Mouse (Mus musculus): ENCODE results near the gene Acvrl1. TPM values are rescaled to one million over a fixed set of nuclear protein-coding genes. Genes with fewer than 3 reads are reported as not detected.
A peak's percentile ranks its signal among the peaks of the same experiment; 100 is the strongest.

Gene Acvrl1
- total RNA-seq, 4 experiments from 2014 or later, result 6.6 to 9.5 (median 7.6) TPM

DNA sequence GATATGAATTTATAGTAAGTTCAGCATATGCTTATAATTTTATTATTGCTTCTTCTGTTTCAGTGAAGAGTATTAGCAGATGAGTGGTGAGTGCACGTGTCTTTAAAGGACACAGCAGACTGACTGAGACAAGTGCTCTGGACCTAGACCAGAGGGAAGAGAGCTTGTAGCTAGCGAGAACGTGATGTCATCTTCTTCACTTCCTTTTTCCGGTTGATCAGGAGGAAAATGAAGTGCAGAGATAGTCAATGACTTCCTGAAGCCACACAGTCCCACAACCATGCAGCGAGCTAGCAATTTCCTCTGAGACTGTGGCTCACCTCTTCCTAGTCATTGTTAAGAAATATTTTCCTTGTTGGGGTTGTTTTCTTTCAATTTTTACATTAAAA lies 62.4 kb downstream of the Acvrl1 start:
- DNase-seq (ENCODE audit: low spot score in 2 of 2), result no peak

DNA sequence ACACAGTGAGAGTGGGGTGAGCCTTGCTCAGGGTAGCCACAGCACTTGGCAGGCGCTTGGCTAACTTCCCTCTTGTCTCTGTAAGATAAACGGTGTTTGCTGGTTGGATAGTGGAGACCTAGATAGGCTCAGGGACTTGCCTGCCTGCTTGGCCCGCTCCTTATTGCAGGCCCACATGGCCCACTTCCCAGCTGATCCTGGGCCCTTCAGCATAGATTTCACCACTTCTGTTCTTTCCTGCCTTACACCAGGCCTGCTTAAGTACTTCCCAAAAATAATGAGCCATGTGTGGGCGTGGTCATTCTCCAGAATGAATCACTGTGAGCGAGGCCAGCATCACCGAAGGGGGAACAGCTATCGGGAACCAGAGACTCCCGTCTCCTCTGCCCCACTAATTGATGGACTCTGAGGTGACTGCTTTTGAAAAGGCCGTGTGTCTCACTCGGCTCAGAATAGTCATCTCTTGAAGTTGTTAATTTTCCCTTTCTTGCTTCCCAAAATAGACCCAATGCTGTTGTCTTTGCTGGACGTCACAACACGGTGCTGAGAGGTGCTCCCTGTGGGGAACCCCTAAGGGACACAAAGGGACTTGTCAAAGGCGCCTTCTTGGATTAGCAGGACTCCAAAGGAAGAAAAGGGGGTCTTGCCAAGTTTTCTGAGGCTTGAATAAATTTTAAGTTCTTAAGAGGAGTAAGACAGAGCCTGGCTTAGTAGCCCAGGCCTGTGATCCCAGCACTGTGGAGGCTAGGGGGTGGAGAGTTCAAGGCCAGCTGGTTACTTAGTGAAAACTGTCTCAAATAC lies 63.3 kb downstream of the Acvrl1 start:
- peak in 1 of 2 experiments; percentile 41 for DNase-seq (ENCODE audit: low spot score in 2 of 2)

DNA sequence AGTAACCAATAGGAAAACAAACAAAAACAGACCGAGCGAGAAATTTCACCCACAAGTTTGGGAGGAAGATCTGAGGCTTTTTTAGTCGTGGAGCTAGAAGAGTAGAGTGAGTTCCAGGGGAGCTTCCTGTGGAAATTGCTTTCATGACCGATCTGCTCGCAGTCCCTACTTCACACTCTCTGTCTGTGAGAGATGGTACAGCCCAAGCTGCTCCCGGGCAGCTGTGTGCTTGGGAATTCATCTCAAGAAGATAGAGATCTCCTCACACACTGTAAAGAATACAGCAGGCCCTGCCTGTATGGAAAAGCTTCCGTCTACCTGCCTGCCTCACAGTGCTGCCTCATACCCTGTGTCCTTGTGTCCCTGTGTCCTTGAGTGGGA lies 63.9 kb downstream of the Acvrl1 start:
- no peak for DNase-seq (ENCODE audit: low spot score in 2 of 2)

DNA sequence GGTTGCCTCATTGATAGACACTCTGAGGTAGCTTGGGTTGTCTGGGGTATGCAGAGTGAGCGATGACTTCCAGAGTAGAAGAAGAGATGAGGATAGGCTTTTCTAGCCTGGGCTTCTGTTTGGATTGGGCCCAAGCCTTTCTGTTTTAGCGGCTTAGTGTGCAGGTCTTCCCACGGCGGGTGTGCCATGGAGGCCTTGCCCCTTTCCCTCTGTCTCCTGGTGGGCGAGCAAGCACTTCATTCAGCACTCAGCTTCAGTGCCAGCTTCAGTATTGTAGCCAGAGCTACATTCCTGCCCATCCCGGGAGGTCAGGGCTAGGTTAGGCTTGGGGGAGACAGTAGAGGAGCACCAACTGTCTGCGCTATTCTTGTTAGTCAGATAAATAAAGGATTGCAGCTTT lies 64.3 kb downstream of the Acvrl1 start:
- no peak for DNase-seq (ENCODE audit: low spot score in 2 of 2)

DNA sequence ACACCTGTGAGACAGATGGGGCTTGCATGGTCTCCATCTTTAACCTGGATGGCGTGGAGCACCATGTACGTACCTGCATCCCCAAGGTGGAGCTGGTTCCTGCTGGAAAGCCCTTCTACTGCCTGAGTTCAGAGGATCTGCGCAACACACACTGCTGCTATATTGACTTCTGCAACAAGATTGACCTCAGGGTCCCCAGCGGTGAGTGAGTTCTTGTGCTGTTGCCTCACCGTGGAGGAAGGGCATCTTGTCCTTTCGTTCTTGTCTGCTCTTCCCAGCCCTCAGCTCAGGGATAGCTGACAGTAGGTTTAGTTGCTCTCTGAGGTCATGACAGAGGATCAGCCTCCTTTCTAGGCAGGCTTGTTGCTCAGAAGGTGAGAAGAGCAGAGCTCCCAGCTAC lies 65.6 kb downstream of the Acvrl1 start:
- DNase-seq (ENCODE audit: low spot score in 2 of 2), result no peak

Small RNA genes within 50 kb of the gene (microRNA-seq; reads per million reads assigned to microRNA genes)
- gene Mir6962, result 2.5 reads per million

Other genes starting within 250 kb of the Acvrl1 start
- gene Gm47841, start 81.1 kb upstream of the Acvrl1 start, total RNA-seq (2022), result not detected
- gene Fignl2, start 50.0 kb upstream of the Acvrl1 start, total RNA-seq (2022), result under 1 TPM; 0.31 to 0.73 (median 0.59) TPM
- not detected for gene Ankrd33, start 12.8 kb upstream of the Acvrl1 start, total RNA-seq (2022)
- gene Acvr1b, start 45.5 kb downstream of the Acvrl1 start, total RNA-seq (2022), result 10 to 100 TPM; 33.0 to 44.0 (median 39.4) TPM
- 1 to 10 TPM; 3.0 to 5.4 (median 4.4) TPM for gene Grasp, start 95.7 kb downstream of the Acvrl1 start, total RNA-seq (2022)
- gene Nr4a1, start 125.7 kb downstream of the Acvrl1 start, total RNA-seq (2022), result 100 to 1,000 TPM; 114 to 232 (median 117) TPM
- 10 to 100 TPM; 28.6 to 35.4 (median 31.8) TPM for gene Atg101, start 155.8 kb downstream of the Acvrl1 start, total RNA-seq (2022)
- gene 6030408B16Rik, start 164.7 kb downstream of the Acvrl1 start, total RNA-seq (2022), result not detected
- 1 to 10 TPM; 1.1 to 3.4 (median 2.5) TPM for gene Krt80, start 241.6 kb downstream of the Acvrl1 start, total RNA-seq (2022)

Measured in gastrocnemius, adult 8-10 months (tissue).